Mouse (Mus musculus): ENCODE data around the gene Dupd1.

- TF ChIP-seq POLR2A (IDR thresholded peaks at IDR 0.05; ENCODE audit: low read depth, low read length) (no peak), CTCF (IDR thresholded peaks at IDR 0.05; ENCODE audit: borderline replicate concordance, insufficient read depth, low read length) (no peak)
These were observed 23.3 kb downstream of the Dupd1 start for GRCm38 (mm10) chr14:21691070-21691469.

All from embryonic fibroblast, embryonic 13.5 days (primary cell).